Mouse (Mus musculus): ENCODE measurements around the gene Nhlh2. TPM values are rescaled to one million over a fixed set of nuclear protein-coding genes. Genes with fewer than 3 reads are reported as not detected.

The Nhlh2 gene
- polyA plus RNA-seq, 1 experiment from 2014 or later: not detected

GRCm38 (mm10) chr3:102022721-102023120 is 12.8 kb downstream of the Nhlh2 start:
- H3K27me3 ChIP-seq (ENCODE audit: control insufficient read depth, insufficient read depth, low read length): peaks cover 29% of the 10 kb centered on the region; the same call in 1 of the 2 replicates
- no peaks in the 10 kb centered on the region for H3K36me3 ChIP-seq (ENCODE audit: control insufficient read depth, insufficient read depth, low read length)
- H3K27ac ChIP-seq (ENCODE audit: low read depth, low read length): no peak overlapping the region
- H3K4me1 ChIP-seq (ENCODE audit: control insufficient read depth, insufficient read depth, low read length): no peaks in the 10 kb centered on the region
- no peak for ATAC-seq (ENCODE audit: low FRiP score, low TSS enrichment)
- no peak overlapping the region for H3K4me3 ChIP-seq (ENCODE audit: low read length)
- H3K9me3 ChIP-seq (ENCODE audit: control insufficient read depth, low read length): no peaks in the 10 kb centered on the region
- WGBS: 17% methylated on average over 2 of the region's 2 CpGs
- no peak overlapping the region; the same call in 1 of the 2 replicates for H3K4me2 ChIP-seq (replicated peaks; ENCODE audit: low read depth, low read length)
- no peak overlapping the region for H3K9ac ChIP-seq (ENCODE audit: low read depth, low read length)

DNA sequence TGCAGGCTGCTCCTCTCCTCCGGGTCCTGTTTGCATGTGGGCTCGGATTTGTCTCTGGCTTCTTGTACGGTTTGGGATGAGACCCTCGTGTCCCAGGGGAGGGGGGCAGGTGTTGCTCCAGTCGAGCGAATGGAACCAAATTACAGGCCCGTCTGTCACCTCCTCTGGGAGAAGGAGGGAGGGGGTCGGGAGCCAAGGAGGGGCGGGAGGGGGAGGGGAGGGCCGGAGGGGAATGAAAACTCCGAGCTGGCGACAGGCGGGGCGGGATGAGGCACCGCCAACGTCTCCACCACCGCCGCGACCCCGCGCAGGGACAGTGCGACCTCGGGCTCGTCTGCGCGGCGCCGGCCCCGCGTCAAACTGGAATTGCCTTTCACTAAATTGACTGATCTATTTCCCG is 13.5 kb downstream of the Nhlh2 start:
- peaks cover 29% of the 10 kb centered on the region; the same call in 1 of the 2 replicates for H3K27me3 ChIP-seq (ENCODE audit: control insufficient read depth, insufficient read depth, low read length)
- H3K27ac ChIP-seq (ENCODE audit: low read depth, low read length): no peak overlapping the region
- H3K4me2 ChIP-seq (replicated peaks; ENCODE audit: low read depth, low read length): peak overlapping the region; percentile 58
- no peak for ATAC-seq (ENCODE audit: low FRiP score, low TSS enrichment)
- H3K4me1 ChIP-seq (ENCODE audit: control insufficient read depth, insufficient read depth, low read length): no peaks in the 10 kb centered on the region
- no peaks in the 10 kb centered on the region for H3K9me3 ChIP-seq (ENCODE audit: control insufficient read depth, low read length)
- H3K36me3 ChIP-seq (ENCODE audit: control insufficient read depth, insufficient read depth, low read length): no peaks in the 10 kb centered on the region
- H3K9ac ChIP-seq (ENCODE audit: low read depth, low read length): no peak overlapping the region; the same call in 1 of the 2 replicates
- H3K4me3 ChIP-seq (ENCODE audit: low read length): peak overlapping the region; percentile 26
- 2% methylated on average over 31 of the region's 31 CpGs for WGBS

DNA sequence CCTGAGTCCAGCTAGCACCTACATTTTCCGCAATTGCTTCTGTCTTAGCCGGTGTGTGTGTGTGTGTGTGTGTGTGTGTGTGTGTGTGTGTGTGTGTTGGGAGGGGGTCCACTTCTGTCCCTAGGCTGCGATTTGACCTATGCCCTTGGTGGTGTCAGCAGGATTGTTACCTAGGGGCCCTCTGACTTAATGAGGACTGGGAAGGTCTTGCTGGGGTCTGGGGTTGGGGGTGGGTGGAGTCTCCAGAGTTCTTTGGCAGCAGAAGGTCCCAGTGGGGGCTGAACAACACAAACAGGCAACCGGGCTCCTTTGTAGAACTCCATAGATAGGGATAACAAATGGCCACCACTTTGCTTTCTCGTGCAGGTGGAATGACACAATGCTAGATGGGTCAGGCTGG is 14.0 kb downstream of the Nhlh2 start:
- H3K4me1 ChIP-seq (ENCODE audit: control insufficient read depth, insufficient read depth, low read length): no peaks in the 10 kb centered on the region
- H3K4me3 ChIP-seq (ENCODE audit: low read length): peak overlapping the region; percentile 26
- H3K9ac ChIP-seq (ENCODE audit: low read depth, low read length): no peak overlapping the region
- H3K27ac ChIP-seq (ENCODE audit: low read depth, low read length): no peak overlapping the region
- no peaks in the 10 kb centered on the region for H3K36me3 ChIP-seq (ENCODE audit: control insufficient read depth, insufficient read depth, low read length)
- peaks cover 29% of the 10 kb centered on the region; the same call in 1 of the 2 replicates for H3K27me3 ChIP-seq (ENCODE audit: control insufficient read depth, insufficient read depth, low read length)
- H3K4me2 ChIP-seq (replicated peaks; ENCODE audit: low read depth, low read length): peak overlapping the region; percentile 58
- WGBS: 4% methylated on average over 5 of the region's 5 CpGs
- ATAC-seq (ENCODE audit: low FRiP score, low TSS enrichment): no peak
- no peaks in the 10 kb centered on the region for H3K9me3 ChIP-seq (ENCODE audit: control insufficient read depth, low read length)

DNA sequence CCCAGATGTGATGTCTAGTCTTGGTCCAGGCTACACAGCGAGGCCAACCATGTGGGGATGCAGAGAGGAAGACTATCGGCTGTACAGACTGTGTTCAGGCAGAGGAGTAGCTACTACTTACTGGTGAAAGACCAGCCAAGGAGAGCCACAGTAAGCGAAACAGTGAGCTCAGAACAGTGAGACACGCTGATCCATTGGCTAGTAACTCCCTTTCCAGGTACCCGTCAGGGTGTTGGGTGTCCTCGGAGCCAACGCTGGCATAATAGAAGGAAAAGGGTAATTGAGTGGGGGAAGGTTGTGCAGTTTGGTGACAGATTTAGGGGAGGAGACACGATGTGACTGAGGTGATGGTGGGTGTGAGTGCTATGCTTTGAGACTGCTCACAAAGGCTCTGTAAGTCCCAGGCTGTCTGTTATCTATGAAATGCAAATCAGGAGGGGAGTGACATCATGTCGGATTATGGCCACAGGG is 15.1 kb downstream of the Nhlh2 start:
- no peak overlapping the region for H3K27ac ChIP-seq (ENCODE audit: low read depth, low read length)
- no peak overlapping the region for H3K4me2 ChIP-seq (replicated peaks; ENCODE audit: low read depth, low read length)
- peaks cover 29% of the 10 kb centered on the region; the same call in 1 of the 2 replicates for H3K27me3 ChIP-seq (ENCODE audit: control insufficient read depth, insufficient read depth, low read length)
- H3K4me1 ChIP-seq (ENCODE audit: control insufficient read depth, insufficient read depth, low read length): no peaks in the 10 kb centered on the region
- no peak overlapping the region for H3K9ac ChIP-seq (ENCODE audit: low read depth, low read length)
- ATAC-seq (ENCODE audit: low FRiP score, low TSS enrichment): no peak
- WGBS: 43% methylated on average over 9 of the region's 9 CpGs
- no peaks in the 10 kb centered on the region for H3K36me3 ChIP-seq (ENCODE audit: control insufficient read depth, insufficient read depth, low read length)
- H3K9me3 ChIP-seq (ENCODE audit: control insufficient read depth, low read length): no peaks in the 10 kb centered on the region
- H3K4me3 ChIP-seq (ENCODE audit: low read length): no peak overlapping the region

DNA sequence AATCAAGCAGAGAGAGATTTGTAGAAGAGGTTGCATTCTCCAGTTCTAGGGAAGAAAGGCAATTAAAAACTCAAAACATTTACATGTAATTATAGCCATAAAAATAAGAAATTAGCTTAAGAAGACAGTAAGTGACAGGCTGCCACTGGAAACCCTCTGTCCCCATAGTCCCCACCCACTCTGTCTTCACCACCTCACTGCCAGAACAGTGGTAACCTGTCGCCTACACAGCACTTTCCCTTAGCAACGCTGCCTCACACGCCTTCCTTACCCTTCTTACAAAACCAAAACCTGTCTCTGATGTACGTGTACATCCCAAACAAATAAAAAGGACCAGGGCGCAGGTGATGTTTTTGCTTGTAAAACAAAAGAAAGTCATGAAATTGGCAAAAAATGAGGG is 15.8 kb downstream of the Nhlh2 start:
- Histone ChIP-seq H3K27me3 (ENCODE audit: control insufficient read depth, insufficient read depth, low read length) (peaks cover 24% of the 10 kb centered on the region; the same call in 1 of the 2 replicates), H3K27ac (ENCODE audit: low read depth, low read length) (no peak overlapping the region), H3K4me2 (replicated peaks; ENCODE audit: low read depth, low read length) (no peak overlapping the region), H3K4me3 (ENCODE audit: low read length) (no peak overlapping the region), H3K4me1 (ENCODE audit: control insufficient read depth, insufficient read depth, low read length) (no peaks in the 10 kb centered on the region), H3K9me3 (ENCODE audit: control insufficient read depth, low read length) (no peaks in the 10 kb centered on the region), H3K9ac (ENCODE audit: low read depth, low read length) (no peak overlapping the region), H3K36me3 (ENCODE audit: control insufficient read depth, insufficient read depth, low read length) (no peaks in the 10 kb centered on the region)
- 74% methylated on average over 5 of the region's 5 CpGs for WGBS
- no peak for ATAC-seq (ENCODE audit: low FRiP score, low TSS enrichment)

- Histone ChIP-seq H3K9me3 (ENCODE audit: control insufficient read depth, low read length) (no peaks in the 10 kb centered on the region), H3K27me3 (ENCODE audit: control insufficient read depth, insufficient read depth, low read length) (peaks cover 16% of the 10 kb centered on the region; the same call in 1 of the 2 replicates), H3K27ac (ENCODE audit: low read depth, low read length) (no peak overlapping the region), H3K4me2 (replicated peaks; ENCODE audit: low read depth, low read length) (no peak overlapping the region), H3K9ac (ENCODE audit: low read depth, low read length) (no peak overlapping the region), H3K4me1 (ENCODE audit: control insufficient read depth, insufficient read depth, low read length) (no peaks in the 10 kb centered on the region), H3K36me3 (ENCODE audit: control insufficient read depth, insufficient read depth, low read length) (no peaks in the 10 kb centered on the region), H3K4me3 (ENCODE audit: low read length) (no peak overlapping the region)
- ATAC-seq (ENCODE audit: low FRiP score, low TSS enrichment): no peak; the same call in 1 of the 2 replicates
- 72% methylated on average over 6 of the region's 6 CpGs for WGBS
Observed at GRCm38 (mm10) chr3:102027880-102028279, 18.0 kb downstream of the Nhlh2 start.

DNA sequence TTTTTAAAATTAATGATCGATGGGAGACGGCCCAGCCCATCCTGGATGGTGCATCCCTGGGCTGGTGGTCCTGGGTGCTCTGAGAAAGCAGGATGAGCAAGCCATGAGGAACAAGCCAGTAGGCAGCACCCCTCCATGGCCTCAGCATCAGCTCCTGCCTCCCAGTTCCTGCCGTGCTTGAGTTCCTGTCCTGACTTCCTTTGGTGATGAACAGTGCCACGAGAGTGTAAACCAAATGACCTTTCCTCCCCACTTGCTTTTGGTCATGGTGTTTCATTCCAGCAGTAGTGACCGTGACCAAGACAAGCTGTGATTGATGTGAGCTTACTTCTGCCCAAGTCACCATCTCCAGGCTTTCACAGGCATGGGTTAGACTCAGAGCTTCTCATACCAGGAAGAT is 27.9 kb downstream of the Nhlh2 start:
- H3K9me3 ChIP-seq (ENCODE audit: control insufficient read depth, low read length): no peaks in the 10 kb centered on the region
- no peak overlapping the region for H3K4me3 ChIP-seq (ENCODE audit: low read length)
- no peak for ATAC-seq (ENCODE audit: low FRiP score, low TSS enrichment)
- no peaks in the 10 kb centered on the region for H3K4me1 ChIP-seq (ENCODE audit: control insufficient read depth, insufficient read depth, low read length)
- no peaks in the 10 kb centered on the region for H3K36me3 ChIP-seq (ENCODE audit: control insufficient read depth, insufficient read depth, low read length)
- no peak overlapping the region for H3K27ac ChIP-seq (ENCODE audit: low read depth, low read length)
- H3K9ac ChIP-seq (ENCODE audit: low read depth, low read length): no peak overlapping the region
- WGBS: 74% methylated on average over 5 of the region's 5 CpGs
- H3K4me2 ChIP-seq (replicated peaks; ENCODE audit: low read depth, low read length): no peak overlapping the region
- H3K27me3 ChIP-seq (ENCODE audit: control insufficient read depth, insufficient read depth, low read length): no peaks in the 10 kb centered on the region

GRCm38 (mm10) chr3:102038608-102039007 is 28.7 kb downstream of the Nhlh2 start:
- no peak overlapping the region for H3K4me2 ChIP-seq (replicated peaks; ENCODE audit: low read depth, low read length)
- WGBS: 80% methylated on average over 6 of the region's 6 CpGs
- H3K4me3 ChIP-seq (ENCODE audit: low read length): no peak overlapping the region
- no peaks in the 10 kb centered on the region for H3K4me1 ChIP-seq (ENCODE audit: control insufficient read depth, insufficient read depth, low read length)
- no peak overlapping the region for H3K9ac ChIP-seq (ENCODE audit: low read depth, low read length)
- H3K36me3 ChIP-seq (ENCODE audit: control insufficient read depth, insufficient read depth, low read length): no peaks in the 10 kb centered on the region
- no peaks in the 10 kb centered on the region for H3K27me3 ChIP-seq (ENCODE audit: control insufficient read depth, insufficient read depth, low read length)
- H3K9me3 ChIP-seq (ENCODE audit: control insufficient read depth, low read length): no peaks in the 10 kb centered on the region
- no peak overlapping the region for H3K27ac ChIP-seq (ENCODE audit: low read depth, low read length)
- ATAC-seq (ENCODE audit: low FRiP score, low TSS enrichment): no peak

DNA sequence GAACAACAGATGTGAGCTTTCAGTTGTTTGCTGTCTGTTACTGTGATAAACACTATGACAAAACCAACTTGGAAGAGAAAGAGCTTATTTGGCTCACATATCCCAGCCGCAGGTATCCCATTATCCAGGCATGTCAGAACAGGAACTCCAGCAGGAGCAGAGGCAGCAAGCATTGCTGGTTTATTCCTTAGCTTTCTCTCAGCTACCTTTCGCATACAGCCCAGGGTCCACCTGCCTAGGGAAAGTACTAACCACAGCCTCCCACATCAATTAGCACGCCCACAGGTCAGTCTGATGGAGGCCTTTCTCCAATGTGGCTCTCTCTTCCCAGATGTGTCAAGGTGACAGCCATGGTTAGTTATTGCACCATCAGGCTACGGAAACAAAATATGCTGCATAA is 31.8 kb downstream of the Nhlh2 start:
- H3K36me3 ChIP-seq (ENCODE audit: control insufficient read depth, insufficient read depth, low read length): no peaks in the 10 kb centered on the region
- WGBS: 87% methylated on average over 4 of the region's 4 CpGs
- H3K27me3 ChIP-seq (ENCODE audit: control insufficient read depth, insufficient read depth, low read length): no peaks in the 10 kb centered on the region
- H3K4me3 ChIP-seq (ENCODE audit: low read length): no peak overlapping the region
- H3K9me3 ChIP-seq (ENCODE audit: control insufficient read depth, low read length): no peaks in the 10 kb centered on the region
- H3K9ac ChIP-seq (ENCODE audit: low read depth, low read length): no peak overlapping the region
- no peaks in the 10 kb centered on the region for H3K4me1 ChIP-seq (ENCODE audit: control insufficient read depth, insufficient read depth, low read length)
- no peak overlapping the region for H3K27ac ChIP-seq (ENCODE audit: low read depth, low read length)
- no peak for ATAC-seq (ENCODE audit: low FRiP score, low TSS enrichment)
- H3K4me2 ChIP-seq (replicated peaks; ENCODE audit: low read depth, low read length): no peak overlapping the region
